Mouse (Mus musculus) embryonic stem cell, embryonic (primary cell): ENCODE results near the gene Cux2.

Source experiments
- CTCF ChIA-PET, 4 experiments: fragments of 300-600 bp in 2 of 4; fragments of 350-600 bp in 2 of 4; sonication (Branson Sonifier 250); formaldehyde crosslinking; loops; one replicate each; lab custom pipeline; 2022; ENCODE audit warnings: inconsistent platforms in 2 of 4; lab: Charles Lee
- POLR2A ChIA-PET, 4 experiments: fragments of 300-600 bp in 2 of 4; fragments of 350-600 bp in 2 of 4; sonication (Branson Sonifier 250); formaldehyde crosslinking; loops; one replicate each; lab custom pipeline; 2022; ENCODE audit warnings: antibody characterized with exemption in 4 of 4, inconsistent platforms in 1 of 4; lab: Charles Lee

Cux2 gene

DNA sequence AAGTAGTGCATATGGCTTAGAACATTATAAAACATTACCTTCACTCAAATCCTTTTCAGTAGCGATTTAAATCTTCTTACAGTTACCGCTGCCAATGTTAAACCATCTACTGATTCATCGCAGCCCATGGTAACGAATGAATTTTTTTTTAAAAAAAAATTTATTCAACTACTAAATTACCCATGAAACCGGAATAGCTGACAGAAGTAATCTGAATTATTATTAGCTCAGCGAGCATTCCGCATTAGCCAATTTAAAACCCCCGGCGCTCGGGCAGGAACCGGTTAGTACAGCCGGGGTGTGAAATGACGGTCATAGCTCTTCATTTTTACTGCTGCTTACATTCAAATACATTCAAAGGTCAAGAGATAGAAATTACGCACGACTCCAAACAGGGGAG lies 80.9 kb downstream of the Cux2 start:
- CTCF ChIA-PET: interaction anchor here in 1 of 4 experiments (0.7 kb wide), 1 partner anchor 47 kb away, joined by 11 read pairs; no protein-coding TSS in a partner anchor
- POLR2A ChIA-PET: interaction anchor here in 1 of 4 experiments (0.6 kb wide), 1 partner anchor 237 kb away, joined by 6 read pairs; no protein-coding TSS in a partner anchor

DNA sequence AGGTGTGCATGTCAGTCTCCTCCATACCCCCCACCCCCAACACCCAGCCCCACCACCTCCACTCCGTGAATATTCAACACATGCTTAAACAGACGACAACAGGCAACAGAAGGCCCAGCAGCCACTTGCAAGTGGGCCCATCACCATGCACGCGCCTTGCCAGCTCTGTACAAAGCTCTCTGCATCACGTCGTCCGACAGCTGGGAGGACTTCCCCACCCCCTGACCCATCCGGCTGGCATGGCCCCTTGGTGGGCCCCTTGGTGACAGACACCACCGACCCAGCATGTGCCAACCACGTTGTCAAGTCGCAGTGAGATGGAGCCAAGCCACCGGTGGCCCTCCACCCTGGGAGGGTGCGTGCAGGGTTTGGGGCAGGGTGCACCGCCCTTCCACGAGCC lies 81.5 kb downstream of the Cux2 start:
- ChIA-PET CTCF (interaction anchor here in 2 of 4 experiments (0.6 to 0.9 kb wide), 6 partner anchors 11 to 392 kb away, joined by 3 to 11 read pairs (median 4); no protein-coding TSS in a partner anchor), POLR2A (interaction anchor here in 1 of 4 experiments (0.7 to 1.5 kb wide), 3 partner anchors 9 to 41 kb away, joined by 3 to 11 read pairs (median 4); no protein-coding TSS in a partner anchor)

DNA sequence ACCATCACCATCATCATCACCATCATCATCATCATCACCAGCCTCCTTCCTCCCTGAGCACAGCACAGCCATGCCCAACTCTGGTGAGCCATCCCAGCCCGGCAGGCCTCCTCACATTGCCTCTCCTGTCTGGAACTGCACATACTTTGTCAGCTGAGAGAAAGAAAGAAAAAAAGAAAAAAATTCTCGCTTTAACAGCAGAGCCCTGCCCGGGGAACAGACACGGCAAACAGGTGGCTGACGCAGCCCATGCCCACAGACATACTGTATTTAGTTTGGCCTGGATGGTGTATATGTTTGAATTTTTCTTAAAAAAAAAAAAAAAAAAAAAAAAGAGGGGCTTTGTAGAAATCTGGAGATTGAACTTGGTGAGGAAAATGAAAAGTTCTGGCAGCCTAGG lies 82.4 kb downstream of the Cux2 start:
- CTCF ChIA-PET: interaction anchor here in 3 of 4 experiments (0.6 to 1.0 kb wide), 7 partner anchors 22 to 1529 kb away, joined by 3 to 14 read pairs (median 4); no protein-coding TSS in a partner anchor
- POLR2A ChIA-PET: interaction anchor here in 1 of 4 experiments (0.7 to 1.5 kb wide), 3 partner anchors 10 to 42 kb away, joined by 3 to 11 read pairs (median 4); no protein-coding TSS in a partner anchor

DNA sequence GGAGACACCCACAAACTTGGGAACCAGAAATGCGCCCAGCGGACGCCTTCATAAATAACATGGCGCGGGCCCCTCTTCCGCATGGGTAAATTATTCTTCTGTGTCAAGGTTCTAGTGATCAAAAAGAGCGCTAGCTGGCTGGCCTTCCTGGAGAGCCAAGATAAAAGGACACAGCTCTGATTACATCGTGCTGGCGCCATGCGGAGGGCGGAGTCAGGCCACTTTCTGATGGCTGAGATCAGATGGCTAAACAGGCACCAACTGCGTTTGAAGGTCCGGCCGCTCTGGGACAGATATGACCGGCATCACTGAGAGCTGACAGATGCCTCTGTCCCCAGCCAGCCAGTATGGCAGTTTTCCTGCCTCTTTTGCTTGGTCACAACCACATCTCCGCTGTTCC lies 83.0 kb downstream of the Cux2 start:
- ChIA-PET POLR2A (interaction anchor here in 3 of 4 experiments (0.7 to 1.5 kb wide), 4 partner anchors 9 to 189 kb away, joined by 3 to 11 read pairs (median 3); no protein-coding TSS in a partner anchor), CTCF (interaction anchor here in 2 of 4 experiments (1.0 to 1.2 kb wide), 4 partner anchors 11 to 113 kb away, joined by 3 to 4 read pairs (median 3); no protein-coding TSS in a partner anchor)

DNA sequence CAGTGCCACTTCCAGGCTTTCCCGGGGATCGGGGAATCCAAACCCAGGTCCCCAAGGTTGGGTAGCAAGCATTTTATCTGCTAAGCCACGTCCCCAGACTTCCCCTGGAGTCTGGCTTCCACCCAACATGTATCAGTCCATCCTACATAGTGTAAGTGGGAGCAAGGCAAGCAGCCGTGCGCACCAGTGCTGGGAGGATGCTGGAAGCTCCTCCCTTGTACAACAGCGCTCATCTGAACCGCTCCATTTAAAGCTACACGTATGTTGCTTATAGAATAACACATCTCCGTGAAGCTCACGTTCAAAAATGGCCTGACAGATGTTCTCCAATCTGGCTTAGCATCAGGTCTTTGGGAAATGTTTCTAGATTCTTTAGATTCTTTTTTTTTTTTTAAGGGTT lies 86.9 kb downstream of the Cux2 start:
- POLR2A ChIA-PET: interaction anchor here in 1 of 4 experiments (0.6 kb wide), 1 partner anchor 116 kb away, joined by 3 read pairs; no protein-coding TSS in a partner anchor
- CTCF ChIA-PET: interaction anchor here in 1 of 4 experiments (1.1 kb wide), 1 partner anchor 17 kb away, joined by 4 read pairs; no protein-coding TSS in a partner anchor

DNA sequence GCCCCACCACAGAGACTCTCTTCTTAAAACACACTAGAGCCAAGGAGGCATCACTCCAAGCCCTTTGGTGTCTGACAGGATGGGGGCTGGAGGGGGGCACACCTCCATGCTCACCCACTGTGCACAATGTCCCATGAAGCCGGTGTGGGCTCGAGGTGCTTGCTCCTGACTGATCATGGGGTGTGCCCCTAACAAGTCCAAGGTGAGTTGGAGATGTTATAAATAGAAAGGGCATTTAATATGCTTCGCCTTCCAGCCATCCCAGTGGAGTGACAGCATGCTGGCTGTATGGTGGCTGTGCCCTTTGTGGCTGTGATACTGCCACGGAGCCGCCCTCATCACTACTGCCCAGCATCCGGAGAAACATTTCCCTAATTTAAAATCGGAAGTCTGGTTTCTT lies 87.5 kb downstream of the Cux2 start:
- CTCF ChIA-PET: interaction anchor here in 1 of 4 experiments (1.1 kb wide), 1 partner anchor 17 kb away, joined by 4 read pairs; no protein-coding TSS in a partner anchor
- POLR2A ChIA-PET: no interaction called here

DNA sequence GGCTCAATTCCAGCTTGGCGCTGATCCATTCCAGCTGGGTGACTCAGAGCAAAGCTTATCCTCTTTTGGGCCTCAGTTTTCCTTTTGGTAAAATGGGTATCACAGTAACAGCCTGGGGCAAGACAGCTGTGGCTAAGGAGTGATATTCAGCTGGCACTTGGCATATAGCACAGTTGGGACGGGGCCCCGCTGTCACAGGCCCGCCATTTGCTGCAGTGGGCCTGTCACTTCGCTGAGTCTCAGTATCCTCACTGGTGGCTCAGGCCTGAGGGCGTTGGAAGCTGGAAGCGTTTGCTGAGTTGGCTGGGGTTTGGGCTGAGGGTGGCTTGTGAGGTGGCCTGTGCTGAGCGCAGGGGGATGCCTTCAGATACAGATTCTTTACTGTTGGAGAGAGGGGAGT lies 88.6 kb downstream of the Cux2 start:
- POLR2A ChIA-PET: interaction anchor here in 3 of 4 experiments (0.6 to 1.1 kb wide), 4 partner anchors 11 to 366 kb away, joined by 3 to 6 read pairs (median 4); no protein-coding TSS in a partner anchor
- CTCF ChIA-PET: interaction anchor here in 3 of 4 experiments (0.6 to 1.7 kb wide), 11 partner anchors 12 to 914 kb away, joined by 3 to 10 read pairs (median 4); no protein-coding TSS in a partner anchor

DNA sequence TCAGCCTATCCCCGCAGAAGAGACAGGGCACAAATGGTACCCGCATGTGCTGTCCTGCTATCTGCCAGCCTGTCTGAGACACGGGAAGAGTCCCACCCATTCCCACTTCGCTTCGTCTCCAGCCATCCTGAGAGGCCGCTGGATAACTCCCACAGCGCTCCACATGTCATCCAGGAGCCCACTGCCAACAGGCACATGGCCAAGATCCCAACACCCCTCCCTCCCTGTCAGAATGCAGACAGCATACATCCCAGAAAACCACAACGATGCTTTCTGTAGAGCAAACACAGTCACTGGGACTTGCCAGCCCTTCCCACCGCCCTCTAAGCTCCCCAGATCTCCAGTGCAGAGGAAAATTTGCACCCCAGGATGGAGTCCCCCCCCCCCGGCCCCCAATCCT lies 90.2 kb downstream of the Cux2 start:
- POLR2A ChIA-PET: no interaction called here

DNA sequence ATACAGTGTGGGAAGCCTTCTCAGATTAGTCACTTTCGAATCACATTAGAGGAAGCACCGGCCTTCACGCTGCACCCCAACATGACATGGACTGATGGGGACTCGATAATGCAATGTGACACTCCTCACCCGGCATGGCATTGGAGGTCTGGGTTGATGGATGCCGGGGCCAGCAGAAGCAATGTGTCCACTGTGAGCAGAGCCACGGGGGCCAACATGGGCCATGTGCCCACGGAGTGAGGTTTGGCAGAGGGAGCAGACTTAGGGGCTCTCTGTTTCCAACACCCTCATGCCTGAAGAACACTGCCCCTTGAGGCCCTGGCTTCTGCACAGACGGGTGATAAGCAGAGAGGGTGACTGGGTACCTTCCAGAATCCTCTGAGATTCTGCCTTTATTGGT lies 91.4 kb downstream of the Cux2 start:
- ChIA-PET CTCF (interaction anchor here in 2 of 4 experiments (0.5 to 0.6 kb wide), 3 partner anchors 32 to 148 kb away, joined by 3 read pairs; no protein-coding TSS in a partner anchor), POLR2A (no interaction called here)

More for the DNA sequence above, 90.2 kb downstream of the Cux2 start:
- CTCF ChIA-PET: interaction anchor here in 1 of 4 experiments (0.6 kb wide), 1 partner anchor 89 kb away, joined by 5 read pairs; no protein-coding TSS in a partner anchor

DNA sequence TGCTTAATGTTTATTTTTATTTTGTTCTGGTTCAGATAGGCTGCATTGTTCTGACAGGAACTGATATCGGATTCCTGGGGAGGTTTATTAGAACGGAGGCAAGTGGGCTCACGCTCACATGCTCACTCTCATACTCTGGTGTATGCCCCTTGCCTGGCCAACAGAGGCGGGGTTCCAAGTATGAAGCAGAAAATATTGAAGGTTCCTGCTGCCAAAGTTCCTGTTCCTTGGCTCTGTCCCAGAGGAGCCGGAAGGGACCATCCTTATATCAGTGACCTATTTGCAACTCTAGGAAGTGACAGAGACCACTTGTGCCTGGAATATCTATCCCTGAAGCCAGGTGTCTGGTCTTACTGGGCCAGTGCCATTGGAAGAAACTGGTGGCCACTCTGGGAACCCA lies 94.1 kb downstream of the Cux2 start:
- CTCF ChIA-PET: no interaction called here
- POLR2A ChIA-PET: no interaction called here

DNA sequence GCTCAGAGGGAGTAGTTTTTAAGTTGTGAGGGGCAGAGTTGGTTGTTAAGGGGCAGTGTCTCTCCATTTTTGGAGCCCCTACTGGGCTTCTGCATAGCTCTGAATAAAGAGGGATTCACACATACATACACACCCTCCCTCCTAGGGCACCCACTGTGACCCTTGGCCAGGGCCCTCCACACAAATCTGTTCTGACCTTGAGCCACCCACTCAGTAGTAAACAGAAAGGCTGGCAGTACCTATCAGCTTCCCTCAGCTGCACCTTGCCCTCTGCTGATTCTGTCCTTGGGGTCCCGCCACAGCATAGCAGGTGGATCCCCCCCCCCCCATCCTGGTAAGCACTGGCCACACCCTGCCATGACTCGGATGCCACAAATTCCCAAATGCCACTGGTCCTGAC lies 99.7 kb downstream of the Cux2 start:
- CTCF ChIA-PET: interaction anchor here (0.6 to 1.5 kb wide), 5 partner anchors 109 to 719 kb away, joined by 3 to 4 read pairs (median 3); no protein-coding TSS in a partner anchor

DNA sequence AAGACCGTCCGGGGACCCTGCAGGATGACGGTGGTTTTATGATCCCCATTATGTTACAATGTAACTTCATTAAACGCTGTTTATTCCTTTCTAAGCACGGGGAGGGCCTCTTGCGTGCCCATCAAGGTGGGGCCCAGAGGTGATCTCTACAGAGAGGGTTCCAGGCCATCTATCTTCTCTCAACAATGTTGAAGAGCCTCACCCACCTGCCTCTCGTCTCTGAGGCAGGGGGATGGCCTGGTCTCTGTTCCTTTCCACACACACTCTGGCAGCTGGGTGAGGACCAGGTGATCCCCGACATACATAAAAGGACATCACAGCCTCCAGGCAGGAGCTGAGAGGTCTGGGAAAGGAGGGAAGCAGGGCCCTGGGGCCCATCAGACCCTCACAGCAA lies 100.9 kb downstream of the Cux2 start:
- ChIA-PET CTCF (interaction anchor here in 3 of 4 experiments (0.6 to 1.4 kb wide), 6 partner anchors 10 to 179 kb away, joined by 3 to 12 read pairs (median 3); no protein-coding TSS in a partner anchor), POLR2A (interaction anchor here in 2 of 4 experiments (0.6 to 1.3 kb wide), 5 partner anchors 76 to 127 kb away, joined by 3 to 7 read pairs (median 3); no protein-coding TSS in a partner anchor)

More for the DNA sequence above, 99.7 kb downstream of the Cux2 start:
- POLR2A ChIA-PET: interaction anchor here in 3 of 4 experiments (0.6 to 1.3 kb wide), 8 partner anchors 19 to 603 kb away, joined by 3 to 4 read pairs (median 3); no protein-coding TSS in a partner anchor

DNA sequence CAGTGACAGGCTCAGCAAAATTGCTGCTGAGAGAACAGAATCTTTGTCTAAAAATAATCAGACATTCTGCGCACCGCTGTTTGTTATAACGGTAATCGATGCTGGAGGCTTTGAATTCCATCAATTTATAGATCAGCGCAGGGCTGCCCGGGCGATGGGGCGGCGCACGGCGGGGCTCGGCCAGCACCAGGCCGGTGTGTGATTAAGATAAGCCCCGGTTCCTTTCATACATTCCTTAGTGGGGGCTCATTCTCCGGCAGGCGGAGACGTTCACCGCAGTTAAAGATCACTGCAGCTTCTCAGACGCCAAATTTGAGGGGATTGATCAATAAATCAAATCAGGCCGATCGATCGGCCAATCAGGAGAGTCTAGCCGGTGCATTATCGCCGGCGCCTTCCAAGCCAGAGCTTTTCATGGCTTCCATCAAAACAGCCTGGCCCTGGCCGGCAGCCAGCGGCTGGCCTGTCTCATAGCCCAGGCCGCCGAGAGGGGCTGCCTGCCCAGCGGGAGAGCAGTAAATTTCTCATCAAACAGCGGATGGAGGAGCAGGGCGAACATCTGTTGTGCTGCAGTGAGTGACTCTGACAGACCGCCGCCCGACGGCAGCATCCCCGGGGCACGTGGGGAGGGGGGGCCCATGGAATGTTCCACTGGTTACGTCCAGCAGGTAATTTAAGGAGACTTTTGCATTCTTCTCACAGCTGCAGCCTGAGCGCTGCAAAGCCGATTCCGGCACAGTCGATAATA lies 101.4 kb downstream of the Cux2 start:
- ChIA-PET CTCF (interaction anchor here in 3 of 4 experiments (0.5 to 1.4 kb wide), 6 partner anchors 9 to 278 kb away, joined by 3 to 6 read pairs (median 4); no protein-coding TSS in a partner anchor), POLR2A (interaction anchor here in 1 of 4 experiments (0.5 to 0.6 kb wide), 3 partner anchors 89 to 911 kb away, joined by 3 to 7 read pairs (median 3); no protein-coding TSS in a partner anchor)

DNA sequence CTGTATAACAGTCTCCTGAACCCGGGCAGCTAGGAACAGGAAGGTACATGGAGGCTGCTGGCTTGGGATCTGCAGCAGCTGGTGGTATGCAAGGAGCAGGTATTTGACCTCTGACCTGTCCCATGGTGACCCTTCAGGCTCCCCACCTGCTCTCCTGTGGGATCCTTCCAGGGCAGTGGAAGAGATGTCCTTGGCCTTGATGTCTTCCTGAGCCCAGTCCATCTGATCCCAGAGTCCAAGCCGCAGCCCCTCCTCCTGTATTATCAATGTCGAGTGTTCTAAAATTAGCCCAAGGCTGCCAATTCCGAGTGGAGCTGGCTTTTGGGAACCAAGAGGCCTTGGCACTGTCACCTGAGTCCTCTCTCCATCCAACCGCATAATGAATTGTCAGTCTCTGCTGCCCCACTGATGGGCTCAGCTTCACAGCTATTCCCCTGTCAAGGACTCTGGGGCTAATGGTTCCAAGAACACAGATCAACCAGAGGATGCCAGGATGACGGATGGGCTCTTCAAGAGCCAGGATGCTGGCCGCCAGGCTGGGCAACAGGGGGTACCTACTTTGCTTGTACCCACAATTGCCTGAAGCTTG lies 103.2 kb downstream of the Cux2 start:
- CTCF ChIA-PET: interaction anchor here in 1 of 4 experiments (1.2 to 3.4 kb wide), 2 partner anchors 55 to 109 kb away, joined by 3 to 10 read pairs; partner anchors contain the start of gene Sh2b3

DNA sequence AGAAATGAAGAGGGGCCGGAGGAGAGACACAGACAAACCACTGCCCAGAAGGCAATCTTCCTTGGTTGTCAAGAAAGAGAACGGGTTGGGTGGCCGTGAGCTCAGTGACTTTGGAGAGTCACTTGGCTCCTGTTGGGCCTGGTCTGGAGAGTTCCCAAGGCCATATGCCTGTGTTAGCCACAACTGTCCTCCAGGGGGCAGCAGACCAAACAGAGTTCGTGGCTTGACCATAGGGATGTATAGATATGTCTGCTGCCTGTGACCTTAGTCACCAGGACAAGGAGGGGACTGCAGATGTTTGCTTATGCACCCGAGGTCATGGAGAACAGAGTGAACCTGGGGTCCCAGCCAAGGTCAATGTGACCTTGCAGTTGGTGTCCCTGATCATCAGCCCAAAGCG lies 104.1 kb downstream of the Cux2 start:
- ChIA-PET POLR2A (interaction anchor here in 1 of 4 experiments (0.6 to 1.2 kb wide), 3 partner anchors 57 to 330 kb away, joined by 3 to 4 read pairs (median 4); no protein-coding TSS in a partner anchor), CTCF (interaction anchor here in 3 of 4 experiments (0.6 to 3.4 kb wide), 26 partner anchors 8 to 1043 kb away, joined by 3 to 10 read pairs (median 4); partner anchors contain the start of genes Cux2 (in 1 of the 3) and Sh2b3 (in 1 of the 3))

More for the DNA sequence above, 103.2 kb downstream of the Cux2 start:
- POLR2A ChIA-PET: interaction anchor here in 1 of 4 experiments (0.6 to 1.2 kb wide), 2 partner anchors 36 to 57 kb away, joined by 3 read pairs; no protein-coding TSS in a partner anchor

DNA sequence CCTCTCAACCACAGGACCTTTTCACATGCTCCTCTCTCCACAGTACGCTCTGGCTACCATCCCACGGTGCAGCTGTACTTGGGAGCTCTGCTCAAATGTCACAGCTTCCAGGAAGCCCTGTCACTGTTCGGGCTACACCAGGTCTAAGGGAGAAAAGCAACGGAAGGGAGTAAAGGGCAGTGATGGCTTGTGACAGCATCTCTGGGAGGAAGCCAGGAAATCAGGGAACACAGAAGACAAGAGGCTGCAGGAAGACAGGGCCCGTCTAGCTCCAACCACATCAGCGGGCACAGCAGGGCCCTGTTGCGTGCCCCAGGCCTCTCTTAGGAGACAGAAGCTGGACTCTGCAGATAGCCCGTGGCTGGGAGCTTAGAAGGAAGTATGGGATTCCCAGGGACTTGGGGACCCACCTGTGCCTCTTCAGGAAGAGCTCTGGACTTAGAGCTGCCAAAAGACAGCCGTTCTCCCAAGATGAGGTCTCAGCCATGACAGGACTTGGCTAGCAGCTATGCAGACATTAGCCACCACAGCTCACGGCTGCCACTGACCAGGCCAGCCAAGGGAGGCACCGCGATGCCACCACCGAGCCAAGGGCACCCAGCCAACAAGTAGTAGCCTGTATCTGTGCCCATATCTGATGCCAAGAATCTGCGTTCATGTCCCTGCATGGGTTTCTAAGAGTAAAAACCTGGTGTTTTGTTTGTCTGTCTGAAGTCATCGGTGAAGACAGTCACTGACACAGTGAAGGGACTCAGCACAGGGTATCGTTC lies 105.7 kb downstream of the Cux2 start:
- ChIA-PET POLR2A (interaction anchor here in 2 of 4 experiments (1.1 to 1.2 kb wide), 2 partner anchors 107 to 128 kb away, joined by 3 read pairs; no protein-coding TSS in a partner anchor), CTCF (interaction anchor here (0.6 to 3.4 kb wide), 14 partner anchors 24 to 1120 kb away, joined by 3 to 10 read pairs (median 4); partner anchors contain the start of gene Sh2b3 (in 1 of the 4))
